Mouse (Mus musculus): ENCODE data around the gene Matk.
A peak's percentile ranks its signal among the peaks of the same experiment; 100 is the strongest.

Matk gene

GRCm38 (mm10) chr10:81287513-81288157, 34.9 kb downstream of the Matk start:
- DNase-seq, result peak; percentile 79

DNA sequence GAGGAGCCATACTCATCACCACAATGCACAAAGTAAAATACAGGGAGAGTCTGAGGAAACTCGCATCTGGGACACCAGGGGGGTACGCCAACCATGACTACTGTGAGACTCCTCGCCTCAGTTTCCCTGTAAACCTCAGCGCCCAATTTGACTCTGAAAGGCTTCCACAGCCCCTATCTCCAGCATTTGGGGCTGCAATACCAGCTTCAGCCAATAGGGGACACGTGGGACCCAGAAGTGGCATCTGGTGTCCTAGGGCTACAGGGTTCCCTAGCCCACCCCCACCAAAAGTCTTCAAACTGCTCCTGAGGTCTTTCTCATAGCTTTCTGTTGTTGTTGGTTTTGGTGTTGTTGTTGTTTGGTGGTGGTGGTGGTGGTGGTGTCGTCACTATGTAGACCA, 35.9 kb downstream of the Matk start:
- peak; percentile 67 for DNase-seq

DNA sequence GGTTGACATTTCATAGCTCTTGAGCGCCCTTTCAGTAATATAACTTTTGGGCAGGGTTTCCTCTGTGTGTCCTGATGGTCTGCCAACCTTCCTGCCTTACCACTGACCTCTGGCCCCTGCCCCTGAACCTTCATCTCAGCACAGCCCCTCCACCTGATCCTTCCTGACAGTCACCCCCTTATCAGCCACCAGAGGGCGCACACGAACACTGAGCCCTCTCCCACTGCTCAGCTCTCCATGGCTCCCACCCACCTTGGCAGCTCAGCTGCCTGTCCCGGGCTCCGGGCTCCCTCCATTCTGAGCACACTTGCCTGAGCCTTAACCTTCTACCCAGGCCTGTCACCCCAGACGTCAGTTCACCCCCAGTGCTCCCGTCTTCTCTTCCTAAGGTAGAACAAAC, 36.5 kb downstream of the Matk start:
- DNase-seq, result peak; percentile 73

- DNase-seq, result no peak
Measured at GRCm38 (mm10) chr10:81289811-81290210, 37.1 kb downstream of the Matk start.

- DNase-seq, result peak; percentile 76
Measured at GRCm38 (mm10) chr10:81290698-81291460, 38.1 kb downstream of the Matk start.

- no peak for DNase-seq
Measured at GRCm38 (mm10) chr10:81291511-81292104, 38.9 kb downstream of the Matk start, which contains the start of gene Tjp3. Tjp3 (minus strand) TSS chr10:81291581.

GRCm38 (mm10) chr10:81292554-81293333, 40.0 kb downstream of the Matk start, which contains the start of gene Pip5k1c:
Pip5k1c (plus strand) TSS chr10:81292963.
- peak; percentile 100 for DNase-seq

DNA sequence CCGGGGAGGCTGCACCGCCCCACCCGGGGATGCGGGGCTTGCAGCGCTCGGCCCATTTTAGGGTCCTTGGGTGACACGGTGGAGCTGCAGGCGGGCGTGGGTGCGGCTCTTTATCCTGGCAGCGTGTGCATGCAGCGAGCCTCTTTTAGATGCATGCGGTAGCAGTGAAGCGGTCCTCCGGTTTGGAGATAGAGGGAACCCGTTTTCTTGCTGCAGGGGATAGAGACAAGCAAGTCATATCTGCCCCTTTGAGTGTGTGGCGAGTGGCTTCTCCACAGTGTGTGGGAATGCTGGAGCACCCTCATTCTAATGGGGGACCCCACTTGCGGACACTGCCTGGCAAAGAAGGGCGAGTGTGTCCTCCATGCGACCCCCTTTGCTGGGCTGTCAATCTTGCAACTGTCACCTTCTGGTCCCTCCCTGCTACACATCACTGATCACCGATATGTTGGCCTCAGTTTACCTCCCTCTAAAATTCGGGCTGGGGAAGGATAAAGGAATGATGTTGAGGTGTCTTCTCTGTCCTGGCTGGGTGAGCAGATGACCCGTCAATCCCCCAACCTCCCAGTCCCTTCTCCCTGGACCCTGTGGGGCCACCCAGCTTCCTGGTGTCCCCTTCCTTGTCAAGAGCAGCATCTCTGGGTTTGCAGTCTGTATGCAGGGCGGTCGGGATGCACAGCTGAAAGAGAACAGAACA, 40.7 kb downstream of the Matk start:
- no peak for DNase-seq

GRCm38 (mm10) chr10:81294442-81294841, 41.7 kb downstream of the Matk start:
- no peak for DNase-seq

- no peak for DNase-seq
Measured at GRCm38 (mm10) chr10:81295185-81295584, 42.5 kb downstream of the Matk start.

DNA sequence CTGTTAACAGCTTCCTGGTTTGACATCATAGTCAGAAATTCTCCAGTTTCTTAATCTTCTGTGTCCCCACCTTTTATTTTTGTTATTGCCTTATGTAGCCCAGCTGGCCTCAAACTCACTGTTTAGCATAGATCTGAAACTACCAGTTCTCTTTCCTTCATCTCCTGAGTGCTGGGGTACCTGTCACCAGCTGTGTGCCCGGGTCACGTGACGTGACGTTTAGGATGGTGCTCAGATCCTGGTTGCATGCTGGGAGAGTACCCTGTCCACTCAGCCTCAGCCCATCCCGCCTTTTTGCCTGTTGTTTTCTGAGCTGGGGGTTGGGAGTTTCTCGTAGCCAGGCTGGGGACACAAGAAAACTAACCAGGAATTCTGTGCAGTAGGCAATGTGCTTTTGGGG, 44.5 kb downstream of the Matk start:
- peak; percentile 75 for DNase-seq

DNA sequence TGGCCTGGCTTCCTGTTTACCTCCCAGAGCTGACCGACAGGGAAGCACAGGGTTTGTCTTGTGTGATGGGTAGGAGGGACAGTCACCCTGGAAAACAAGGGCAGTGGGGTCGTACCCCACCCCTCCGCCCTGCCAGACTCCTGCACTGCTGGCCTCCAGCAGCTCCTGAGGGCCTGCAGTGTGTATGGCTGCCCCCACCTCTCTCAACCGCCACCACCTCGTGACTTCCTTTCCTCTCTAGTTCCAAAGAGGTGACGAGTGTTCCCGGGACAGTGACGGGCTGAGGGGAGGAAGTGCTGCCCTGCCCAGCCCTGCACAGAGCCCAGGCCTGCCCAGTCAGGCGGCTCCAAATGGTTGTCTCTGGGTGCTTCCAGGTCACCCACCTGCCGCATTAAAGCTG, 45.1 kb downstream of the Matk start:
- peak; percentile 82 for DNase-seq

GRCm38 (mm10) chr10:81298369-81299100, 45.8 kb downstream of the Matk start:
- peak; percentile 68 for DNase-seq

DNA sequence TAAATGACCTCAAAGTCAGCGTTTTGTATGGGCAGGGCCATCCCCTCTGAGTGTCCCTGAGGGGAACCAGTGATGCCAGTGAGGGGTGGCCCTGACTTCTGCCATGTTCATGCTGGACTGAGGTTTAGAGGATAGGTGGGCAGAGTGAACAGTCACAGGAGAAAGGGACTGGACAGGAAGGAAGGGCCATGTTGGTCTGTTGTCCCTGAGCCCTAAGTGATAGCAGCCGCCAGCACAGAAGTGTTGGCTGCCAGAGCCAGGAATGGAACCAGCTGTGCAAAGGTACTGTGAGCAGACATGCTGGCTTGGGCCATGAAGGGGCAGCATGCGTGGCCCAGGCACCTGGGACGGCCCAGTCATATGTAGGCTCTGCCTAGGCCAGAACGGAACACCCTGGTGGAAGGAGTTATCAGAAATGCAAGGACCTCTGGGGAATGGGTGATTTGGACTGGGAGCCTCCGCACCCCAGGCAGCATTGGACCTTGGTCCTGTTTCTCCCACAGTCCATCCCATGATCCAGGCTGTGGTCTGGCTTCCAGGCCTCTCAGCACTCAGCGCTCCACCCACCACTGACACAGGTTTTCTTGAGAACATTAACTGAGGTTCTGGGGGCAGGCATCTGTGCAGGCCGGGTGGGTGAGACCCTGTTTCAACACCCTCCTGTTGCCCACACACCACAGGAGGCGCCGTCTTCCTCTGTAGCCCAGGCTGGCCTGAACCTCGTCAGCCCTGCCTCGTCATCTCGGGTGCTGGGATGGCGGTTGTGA, 47.0 kb downstream of the Matk start:
- DNase-seq, result no peak

GRCm38 (mm10) chr10:81300352-81300907, 47.7 kb downstream of the Matk start:
- DNase-seq, result no peak

GRCm38 (mm10) chr10:81301321-81301720, 48.6 kb downstream of the Matk start:
- no peak for DNase-seq

DNA sequence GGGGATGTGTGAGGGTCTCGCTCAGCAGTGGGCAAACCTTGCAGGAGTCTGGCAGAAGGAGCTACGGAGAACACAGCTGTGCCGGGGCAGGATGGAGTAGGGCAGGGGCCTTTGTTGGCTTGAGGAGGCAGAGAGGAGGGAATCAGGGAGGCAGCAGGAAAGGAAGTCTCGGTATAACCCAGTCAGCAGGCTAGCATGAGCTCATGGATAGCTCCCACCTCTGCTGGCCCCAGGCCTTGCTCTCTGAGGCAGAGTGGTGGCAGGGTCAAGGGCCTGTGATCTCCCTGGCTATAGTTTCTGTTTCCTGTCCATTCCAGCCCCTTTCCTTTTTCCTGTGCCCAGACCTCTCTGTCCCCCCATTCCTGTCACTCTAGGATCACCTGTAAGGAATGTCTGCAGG, 49.6 kb downstream of the Matk start:
- no peak for DNase-seq

DNA sequence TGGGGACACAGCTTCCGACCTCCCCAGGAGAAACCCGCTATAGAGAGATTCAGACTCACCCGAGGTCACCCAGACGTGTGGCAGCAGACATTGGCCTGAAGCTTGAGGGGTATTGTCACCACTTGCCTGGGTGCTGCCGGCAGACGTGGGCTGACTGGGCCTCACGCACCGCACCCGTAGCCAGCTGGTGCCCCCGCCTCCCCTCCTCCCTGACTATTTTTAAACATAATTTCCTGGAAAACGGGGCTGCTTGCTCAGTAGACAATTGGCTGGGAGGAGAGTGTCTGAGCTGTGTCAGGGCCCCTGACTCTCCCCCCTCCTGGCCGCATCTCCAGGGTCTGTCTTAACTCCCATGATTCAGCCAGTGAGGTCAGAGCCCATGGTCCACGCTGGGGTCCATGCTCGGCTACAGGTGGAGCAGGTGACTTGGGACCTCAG, 50.1 kb downstream of the Matk start:
- peak; percentile 36 for DNase-seq

DNA sequence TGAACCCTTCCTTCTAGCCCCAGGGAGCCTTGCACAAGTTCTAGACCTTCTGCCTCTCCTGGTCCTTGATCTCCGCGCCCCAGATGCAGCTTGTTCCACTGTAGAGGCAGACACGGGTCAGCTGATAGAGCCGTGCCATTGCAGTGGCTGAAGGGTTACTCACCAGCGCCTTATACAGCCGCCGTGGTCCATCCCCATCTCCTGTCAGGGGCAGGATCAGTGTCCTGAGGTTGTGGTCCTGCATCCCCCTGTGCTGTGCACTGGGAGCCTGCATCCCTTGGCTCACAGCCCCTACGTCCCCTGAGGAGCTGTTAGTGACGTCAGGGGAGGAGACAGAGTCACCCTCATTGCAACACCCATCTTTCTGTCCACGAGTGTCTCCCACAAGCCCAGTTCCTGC, 50.5 kb downstream of the Matk start:
- no peak for DNase-seq

- DNase-seq, result peak; percentile 75
Measured at GRCm38 (mm10) chr10:81303761-81304160, 51.0 kb downstream of the Matk start.
